Mouse (Mus musculus) liver, embryonic 14.5 days (tissue): ENCODE data around the gene Lhcgr.

Experiments used
- CTCF ChIP-seq: IDR thresholded peaks from 2 replicates; pipeline ENCODE4 v1.5.1; 2016; ENCODE audit warnings: antibody characterized with exemption, low read depth, control low read depth
- EP300 ChIP-seq: IDR thresholded peaks from 2 replicates; pipeline ENCODE4 v1.6.1; 2016; ENCODE audit warnings: antibody characterized with exemption, low read depth

DNA sequence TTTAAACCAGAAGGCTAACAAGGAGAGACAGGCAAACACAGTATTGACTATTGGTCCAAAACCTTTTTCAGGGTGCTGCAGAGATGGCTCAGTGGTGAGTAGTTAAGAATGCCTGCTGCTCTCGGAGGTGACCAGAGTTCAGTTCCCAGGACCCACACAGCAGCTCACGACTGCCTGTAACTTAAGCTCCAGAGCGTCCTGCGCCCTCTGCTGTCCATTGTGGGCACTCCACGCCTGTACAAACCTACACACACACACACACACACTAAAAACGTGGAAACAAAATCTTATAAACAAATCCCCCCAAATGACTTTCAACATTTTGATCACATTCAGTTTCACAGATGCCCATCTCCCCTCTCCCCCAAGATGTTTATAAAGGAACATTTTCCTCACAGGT is 24.9 kb downstream of the Lhcgr start:
- peak; percentile 37; the same call in 1 of the 2 replicates for TF ChIP-seq CTCF
- TF ChIP-seq EP300 = no peak
